Mouse (Mus musculus): ENCODE measurements around the gene Rab36. TPM values are rescaled to one million over a fixed set of nuclear protein-coding genes. Genes with fewer than 3 reads are reported as not detected.

Gene Rab36
- polyA plus RNA-seq, 1 experiment from 2014 or later = 1.9 TPM

DNA sequence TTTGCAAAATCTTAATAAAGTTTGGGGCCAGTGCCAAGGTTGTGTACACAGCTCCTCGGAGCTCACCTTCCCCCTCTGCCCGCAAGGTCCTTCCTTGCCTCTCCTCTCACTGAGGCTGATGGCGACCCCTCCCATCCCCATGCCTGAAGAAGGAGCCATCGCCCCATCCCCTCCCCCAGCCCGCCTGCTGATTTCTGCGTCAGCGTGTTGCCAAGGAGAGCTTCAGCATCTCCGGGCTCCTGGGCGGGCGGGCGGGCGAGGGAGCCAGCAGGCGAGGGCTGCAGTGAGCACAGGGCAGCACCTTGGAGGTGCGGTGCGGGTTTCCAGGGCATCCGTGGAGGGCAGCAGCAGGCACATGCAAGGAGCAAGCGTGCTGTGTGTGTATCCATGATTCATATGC is 41.5 kb upstream of the Rab36 start:
- Histone ChIP-seq H3K4me2 (replicated peaks; ENCODE audit: low read depth) (peak overlapping the region; percentile 55), H3K9me3 (ENCODE audit: control insufficient read depth, low read length) (no peaks in the 10 kb centered on the region), H3K36me3 (ENCODE audit: control insufficient read depth, insufficient read depth, low read length) (no peaks in the 10 kb centered on the region), H3K4me3 (ENCODE audit: low read depth, low read length) (0 out of 2 replicates have a peak overlapping the region, but pooled peaks have one; percentile 22), H3K4me1 (replicated peaks; ENCODE audit: control insufficient read depth, insufficient read depth) (0 out of 2 replicates have a peak, but pooled peaks cover 2% of the 10 kb centered on the region), H3K9ac (ENCODE audit: low read length) (peak overlapping the region; percentile 13; the same call in 1 of the 2 replicates), H3K27me3 (ENCODE audit: control insufficient read depth, insufficient read depth, low read length) (no peaks in the 10 kb centered on the region), H3K27ac (replicated peaks) (no peak overlapping the region)
- TF ChIP-seq CTCF (IDR thresholded peaks at IDR 0.05; ENCODE audit: low read depth) = no peak
- TF ChIP-seq EP300 (optimal IDR thresholded peaks at IDR 0.05) = no peak
- 6% methylated on average over 17 of the region's 17 CpGs for WGBS
- DNase-seq (ENCODE audit: low spot score) = peak; percentile 43
- peak; percentile 16; the same call in 1 of the 2 replicates for ATAC-seq (ENCODE audit: low FRiP score, low TSS enrichment)

GRCm38 (mm10) chr10:75001391-75001790 is 35.5 kb upstream of the Rab36 start:
- Histone ChIP-seq H3K27ac (replicated peaks) (no peak overlapping the region), H3K9ac (ENCODE audit: low read length) (no peak overlapping the region), H3K4me3 (ENCODE audit: low read depth, low read length) (no peak overlapping the region), H3K4me1 (replicated peaks; ENCODE audit: control insufficient read depth, insufficient read depth) (no peaks in the 10 kb centered on the region), H3K4me2 (replicated peaks; ENCODE audit: low read depth) (no peak overlapping the region), H3K36me3 (ENCODE audit: control insufficient read depth, insufficient read depth, low read length) (no peaks in the 10 kb centered on the region), H3K27me3 (ENCODE audit: control insufficient read depth, insufficient read depth, low read length) (no peaks in the 10 kb centered on the region), H3K9me3 (ENCODE audit: control insufficient read depth, low read length) (no peaks in the 10 kb centered on the region)
- ATAC-seq (ENCODE audit: low FRiP score, low TSS enrichment) (no peak), DNase-seq (ENCODE audit: low spot score) (no peak)
- 90% methylated on average over 8 of the region's 8 CpGs for WGBS
- TF ChIP-seq EP300 (optimal IDR thresholded peaks at IDR 0.05) = no peak
- TF ChIP-seq CTCF (IDR thresholded peaks at IDR 0.05; ENCODE audit: low read depth) = no peak

GRCm38 (mm10) chr10:75004067-75004466 is 32.8 kb upstream of the Rab36 start:
- 44% methylated on average over 3 of the region's 3 CpGs for WGBS
- Histone ChIP-seq H3K27ac (replicated peaks) (no peak overlapping the region), H3K4me3 (ENCODE audit: low read depth, low read length) (no peak overlapping the region), H3K27me3 (ENCODE audit: control insufficient read depth, insufficient read depth, low read length) (no peaks in the 10 kb centered on the region), H3K9me3 (ENCODE audit: control insufficient read depth, low read length) (no peaks in the 10 kb centered on the region), H3K9ac (ENCODE audit: low read length) (no peak overlapping the region), H3K36me3 (ENCODE audit: control insufficient read depth, insufficient read depth, low read length) (no peaks in the 10 kb centered on the region), H3K4me2 (replicated peaks; ENCODE audit: low read depth) (no peak overlapping the region), H3K4me1 (replicated peaks; ENCODE audit: control insufficient read depth, insufficient read depth) (no peaks in the 10 kb centered on the region)
- ATAC-seq (ENCODE audit: low FRiP score, low TSS enrichment) (peak; percentile 68), DNase-seq (ENCODE audit: low spot score) (peak; percentile 33)
- no peak for TF ChIP-seq CTCF (IDR thresholded peaks at IDR 0.05; ENCODE audit: low read depth)
- no peak for TF ChIP-seq EP300 (optimal IDR thresholded peaks at IDR 0.05)

- 74% methylated on average over 8 of the region's 8 CpGs for whole genome bisulfite sequencing
- Histone ChIP-seq H3K4me3 (ENCODE audit: low read depth, low read length) (no peak overlapping the region), H3K4me2 (replicated peaks; ENCODE audit: low read depth) (no peak overlapping the region), H3K36me3 (ENCODE audit: control insufficient read depth, insufficient read depth, low read length) (no peaks in the 10 kb centered on the region), H3K27ac (replicated peaks) (no peak overlapping the region), H3K9ac (ENCODE audit: low read length) (no peak overlapping the region), H3K9me3 (ENCODE audit: control insufficient read depth, low read length) (no peaks in the 10 kb centered on the region), H3K27me3 (ENCODE audit: control insufficient read depth, insufficient read depth, low read length) (no peaks in the 10 kb centered on the region), H3K4me1 (replicated peaks; ENCODE audit: control insufficient read depth, insufficient read depth) (no peaks in the 10 kb centered on the region)
- ATAC-seq (ENCODE audit: low FRiP score, low TSS enrichment) (no peak), DNase-seq (ENCODE audit: low spot score) (no peak)
- no peak for TF ChIP-seq CTCF (IDR thresholded peaks at IDR 0.05; ENCODE audit: low read depth)
These were observed 29.8 kb upstream of the Rab36 start for GRCm38 (mm10) chr10:75006889-75007662.

- DNase-seq (ENCODE audit: low spot score) (no peak), ATAC-seq (ENCODE audit: low FRiP score, low TSS enrichment) (no peak)
- no peak overlapping the region for H3K9ac ChIP-seq (ENCODE audit: low read length)
- no peak overlapping the region for H3K27ac ChIP-seq (replicated peaks)
- no peaks in the 10 kb centered on the region for H3K27me3 ChIP-seq (ENCODE audit: control insufficient read depth, insufficient read depth, low read length)
- TF ChIP-seq CTCF (IDR thresholded peaks at IDR 0.05; ENCODE audit: low read depth) = no peak
- no peak for TF ChIP-seq EP300 (optimal IDR thresholded peaks at IDR 0.05)
- H3K4me2 ChIP-seq (replicated peaks; ENCODE audit: low read depth) = no peak overlapping the region
- no peaks in the 10 kb centered on the region for H3K9me3 ChIP-seq (ENCODE audit: control insufficient read depth, low read length)
- no peaks in the 10 kb centered on the region for H3K36me3 ChIP-seq (ENCODE audit: control insufficient read depth, insufficient read depth, low read length)
- H3K4me3 ChIP-seq (ENCODE audit: low read depth, low read length) = no peak overlapping the region
- WGBS = 76% methylated on average over 15 of the region's 15 CpGs
- H3K4me1 ChIP-seq (replicated peaks; ENCODE audit: control insufficient read depth, insufficient read depth) = no peaks in the 10 kb centered on the region
These were observed 26.2 kb upstream of the Rab36 start for GRCm38 (mm10) chr10:75010704-75011103.

- no peak overlapping the region for H3K4me2 ChIP-seq (replicated peaks; ENCODE audit: low read depth)
- no peaks in the 10 kb centered on the region for H3K36me3 ChIP-seq (ENCODE audit: control insufficient read depth, insufficient read depth, low read length)
- TF ChIP-seq EP300 (optimal IDR thresholded peaks at IDR 0.05) (no peak), CTCF (IDR thresholded peaks at IDR 0.05; ENCODE audit: low read depth) (no peak)
- WGBS = 62% methylated on average over 14 of the region's 14 CpGs
- DNase-seq (ENCODE audit: low spot score) = no peak
- no peaks in the 10 kb centered on the region for H3K27me3 ChIP-seq (ENCODE audit: control insufficient read depth, insufficient read depth, low read length)
- no peak overlapping the region for H3K4me3 ChIP-seq (ENCODE audit: low read depth, low read length)
- no peak for ATAC-seq (ENCODE audit: low FRiP score, low TSS enrichment)
- H3K4me1 ChIP-seq (replicated peaks; ENCODE audit: control insufficient read depth, insufficient read depth) = no peaks in the 10 kb centered on the region
- H3K9ac ChIP-seq (ENCODE audit: low read length) = no peak overlapping the region
- H3K9me3 ChIP-seq (ENCODE audit: control insufficient read depth, low read length) = no peaks in the 10 kb centered on the region
- H3K27ac ChIP-seq (replicated peaks) = no peak overlapping the region
These were observed 21.4 kb upstream of the Rab36 start for GRCm38 (mm10) chr10:75015465-75015864.

All from stomach, postnatal 0 days (tissue).